2 mouse cellular contexts compared by ENCODE assay signal in the genomic region with DNA sequence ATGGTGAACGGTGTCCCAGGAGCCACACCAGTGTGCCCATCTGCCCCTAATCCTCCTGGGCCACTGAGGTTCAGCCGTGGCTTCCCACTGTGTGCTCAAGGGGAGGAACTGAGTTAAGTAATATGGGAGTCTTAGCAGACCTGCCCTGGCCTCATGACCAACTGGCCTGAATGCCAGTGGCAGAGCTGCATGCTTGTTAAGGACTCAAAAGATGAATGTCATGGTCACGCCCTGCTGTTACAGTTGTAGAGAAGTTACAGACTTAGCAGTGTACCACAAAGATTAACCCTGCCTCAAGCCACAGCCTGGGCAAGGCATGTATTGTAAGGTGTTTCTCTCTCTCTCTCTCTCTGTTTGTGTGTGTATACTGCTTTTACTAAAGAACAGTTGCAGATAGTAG.
TF ChIP-seq lines count a peak whose summit lies in the region.

No protein-coding gene starts in this region.

TF ChIP-seq in MEL, 35 proteins besides CTCF, POLR2A, EP300 and RAD21:
- TF ChIP-seq TCF12 (IDR thresholded peaks at IDR 0.05; ENCODE audit: low read depth, low read length), result no peak
- no peak for TF ChIP-seq ZKSCAN1 (IDR thresholded peaks at IDR 0.05; ENCODE audit: low read depth, low read length)
- no peak for TF ChIP-seq GATA1 (IDR thresholded peaks at IDR 0.05; ENCODE audit: low read depth, low read length)
- no peak for TF ChIP-seq NELFE (IDR thresholded peaks at IDR 0.05; ENCODE audit: low read depth, low read length)
- no peak for TF ChIP-seq KAT2A (conservative IDR thresholded peaks at IDR 0.05; ENCODE audit: low read depth, low read length)
- no peak for TF ChIP-seq MEF2A (IDR thresholded peaks at IDR 0.05; ENCODE audit: extremely low read depth, insufficient replicate concordance, low read depth, low read length, poor library complexity, severe bottlenecking)
- TF ChIP-seq ZMIZ1 (IDR thresholded peaks at IDR 0.05; ENCODE audit: low read depth, low read length), result no peak
- no peak for TF ChIP-seq JUND (IDR thresholded peaks at IDR 0.05; ENCODE audit: low read depth, low read length)
- TF ChIP-seq NRF1 (IDR thresholded peaks at IDR 0.05; ENCODE audit: insufficient read depth, low read depth, low read length, poor library complexity, severe bottlenecking), result no peak
- TF ChIP-seq ELF1 (IDR thresholded peaks at IDR 0.05; ENCODE audit: low read depth, low read length), result no peak
- no peak for TF ChIP-seq ZNF384 (IDR thresholded peaks at IDR 0.05; ENCODE audit: low read depth, low read length)
- TF ChIP-seq MAZ (IDR thresholded peaks at IDR 0.05; ENCODE audit: low read depth, low read length), result no peak
- TF ChIP-seq CHD1 (IDR thresholded peaks at IDR 0.05; ENCODE audit: low read depth, low read length), result no peak
- TF ChIP-seq USF1 (IDR thresholded peaks at IDR 0.05; ENCODE audit: low read depth, low read length), result no peak
- no peak for TF ChIP-seq BHLHE40 (IDR thresholded peaks at IDR 0.05; ENCODE audit: borderline replicate concordance, low read depth, low read length)
- no peak for TF ChIP-seq MAX (IDR thresholded peaks at IDR 0.05; ENCODE audit: low read length)
- TF ChIP-seq MYB (IDR thresholded peaks at IDR 0.05; ENCODE audit: low read depth, low read length), result no peak
- TF ChIP-seq POLR2AphosphoS2 (IDR thresholded peaks at IDR 0.05; ENCODE audit: low read length), result no peak
- TF ChIP-seq SMC3 (IDR thresholded peaks at IDR 0.05; ENCODE audit: low read depth, low read length), result no peak
- TF ChIP-seq TAL1 (IDR thresholded peaks at IDR 0.05; ENCODE audit: low read length), result no peak

TF ChIP-seq in myocyte, 11 proteins besides CTCF, POLR2A, EP300 and RAD21:
- TF ChIP-seq CEBPB (IDR thresholded peaks at IDR 0.05; ENCODE audit: insufficient read depth, poor library complexity, severe bottlenecking) (no peak), MYOG (IDR thresholded peaks at IDR 0.05; ENCODE audit: control insufficient read depth in 1 of 3, insufficient read depth in 1 of 3, insufficient read length in 2 of 3, low read depth in 2 of 3) (peak in 1 of 3 experiments; percentile 70), TCF12 (IDR thresholded peaks at IDR 0.05; ENCODE audit: insufficient read depth, poor library complexity, severe bottlenecking) (no peak), POLR2AphosphoS2 (IDR thresholded peaks at IDR 0.05; ENCODE audit: insufficient read length, low read depth) (no peak), MYOD1 (IDR thresholded peaks at IDR 0.05; ENCODE audit: control insufficient read depth in 1 of 3, insufficient read length in 2 of 3, low read depth in 2 of 3) (peak in 1 of 3 experiments; percentile 27), SRF (IDR thresholded peaks at IDR 0.05; ENCODE audit: control insufficient read depth, insufficient read length, low read depth) (no peak), MAX (IDR thresholded peaks at IDR 0.05; ENCODE audit: low read depth) (no peak), E2F4 (IDR thresholded peaks at IDR 0.05; ENCODE audit: insufficient read depth) (no peak), REST (IDR thresholded peaks at IDR 0.05; ENCODE audit: insufficient read depth, insufficient read length) (no peak), TCF3 (IDR thresholded peaks at IDR 0.05; ENCODE audit: insufficient read length, low read depth) (no peak), USF1 (IDR thresholded peaks at IDR 0.05; ENCODE audit: low read depth) (peak; percentile 4)
